Mouse (Mus musculus) stomach, embryonic 14.5 days (tissue): ENCODE results near the gene Zfyve1. TPM values are rescaled to one million over a fixed set of nuclear protein-coding genes. Genes with fewer than 3 reads are reported as not detected.
"Not testable (repeated sequence)": the region's sequence is repeated elsewhere in the genome, so short reads cannot be mapped to it uniquely, and the experiment has no call there.

Experiments
- ATAC-seq: fragments of 200-750 bp; cut with Nextera tagmentation; 2 replicates; pipeline ENCODE4 v1.8.0; 2017; ENCODE audit warnings: low read depth, moderate TSS enrichment; ENCODE audit not compliant: insufficient number of reproducible peaks, insufficient read depth, low FRiP score
- H3K27ac ChIP-seq: fragments of 300-500 bp; sonication (generic); 2 replicates; pipeline ENCODE4 v1.5.1; 2014; ENCODE audit warnings: mild to moderate bottlenecking, low read length, moderate library complexity, mixed read lengths
- H3K27me3 ChIP-seq: fragments of 300-500 bp; sonication (generic); 2 replicates; pipeline ENCODE4 v1.6.1; 2014; ENCODE audit warnings: low read length, control low read depth, mixed read lengths; ENCODE audit not compliant: control insufficient read depth, insufficient read depth
- H3K36me3 ChIP-seq: fragments of 300-500 bp; sonication (generic); 2 replicates; pipeline ENCODE4 v1.6.1; 2014; ENCODE audit warnings: mild to moderate bottlenecking, control low read depth, low read length, moderate library complexity, mixed read lengths; ENCODE audit not compliant: control insufficient read depth, insufficient read depth
- H3K4me1 ChIP-seq: fragments of 300-500 bp; sonication (generic); 2 replicates; pipeline ENCODE4 v1.6.1; 2014; ENCODE audit warnings: low read length, control low read depth, mixed read lengths; ENCODE audit not compliant: control insufficient read depth, insufficient read depth
- H3K4me2 ChIP-seq: fragments of 300-500 bp; sonication (generic); replicated peaks from 2 replicates; pipeline ENCODE4 v1.6.1; 2014; ENCODE audit warnings: low read depth, low read length, control low read depth
- H3K4me3 ChIP-seq: fragments of 300-500 bp; sonication (generic); 2 replicates; pipeline ENCODE4 v1.5.1; 2014; ENCODE audit warnings: low read depth, low read length, control low read depth
- H3K9ac ChIP-seq: fragments of 300-500 bp; sonication (generic); replicated peaks from 2 replicates; pipeline ENCODE4 v1.6.1; 2014; ENCODE audit warnings: low read depth, mild to moderate bottlenecking, control low read depth, low read length, moderate library complexity, mixed read lengths
- H3K9me3 ChIP-seq: fragments of 300-500 bp; sonication (generic); 2 replicates; pipeline ENCODE4 v1.6.1; 2016; ENCODE audit warnings: low read depth, low read length, control low read depth; ENCODE audit not compliant: control insufficient read depth
- WGBS: fragments of 180-500 bp; shearing (Covaris S2); extraction: QIAGEN DNeasy Blood & Tissue Kit; methylation state at CpG from one replicate; pipeline ENCODE4 v1.1.7; 2014; 5-methylcytosine and 5-hydroxymethylcytosine counted together
- polyA plus RNA-seq: library from polyadenylated mRNA; unstranded; fragments of >200 nt; fragmentation: Nextera tagmentation; extraction: Ambion mirVana; gene quantifications from 2 replicates; pipeline ENCODE4 v1.2.1, GENCODE M21; 2014

Gene Zfyve1
- polyA plus RNA-seq, result 15.9 and 17.5 TPM in 2 replicates

DNA sequence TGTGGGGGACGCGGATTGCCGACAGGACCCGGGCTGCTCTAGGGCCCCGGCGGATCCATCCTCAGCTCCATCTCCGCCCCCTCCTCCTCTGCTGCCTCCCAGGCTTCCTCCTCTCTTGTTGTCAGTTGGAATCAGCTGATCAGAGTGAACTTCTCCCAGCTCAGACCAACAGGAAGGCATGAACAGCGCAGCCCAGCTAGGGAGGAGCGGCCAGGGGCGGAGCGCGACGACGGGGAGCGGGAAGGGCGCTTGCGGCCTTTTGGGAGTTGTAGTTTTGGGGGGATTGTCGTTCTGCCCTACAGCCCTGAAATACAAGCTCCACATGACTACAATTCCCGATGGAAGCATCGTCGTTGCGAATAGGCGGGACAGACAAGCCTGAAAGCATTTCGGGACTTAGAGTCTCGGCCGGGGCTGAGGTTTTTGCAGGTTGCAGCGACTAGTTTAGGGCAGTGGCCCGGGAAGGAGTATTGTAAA, at the start of gene Zfyve1:
Zfyve1 (minus strand) TSS at position 198 of the 477 bp plus-strand sequence.
- H3K4me1 ChIP-seq, result no peaks in the 10 kb centered on the region
- peak within 1 kb of the TSS; percentile 94 for H3K4me3 ChIP-seq
- peaks cover 19% of the 10 kb centered on the region for H3K36me3 ChIP-seq
- peak within 1 kb of the TSS; percentile 64 for H3K4me2 ChIP-seq
- H3K27ac ChIP-seq, result peak within 1 kb of the TSS; percentile 80
- peak; percentile 98 for ATAC-seq
- H3K9me3 ChIP-seq, result no peaks in the 10 kb centered on the region
- no peaks in the 10 kb centered on the region for H3K27me3 ChIP-seq
- 1% methylated on average over 28 of the region's 28 CpGs for WGBS
- H3K9ac ChIP-seq, result peak within 1 kb of the TSS; percentile 90

DNA sequence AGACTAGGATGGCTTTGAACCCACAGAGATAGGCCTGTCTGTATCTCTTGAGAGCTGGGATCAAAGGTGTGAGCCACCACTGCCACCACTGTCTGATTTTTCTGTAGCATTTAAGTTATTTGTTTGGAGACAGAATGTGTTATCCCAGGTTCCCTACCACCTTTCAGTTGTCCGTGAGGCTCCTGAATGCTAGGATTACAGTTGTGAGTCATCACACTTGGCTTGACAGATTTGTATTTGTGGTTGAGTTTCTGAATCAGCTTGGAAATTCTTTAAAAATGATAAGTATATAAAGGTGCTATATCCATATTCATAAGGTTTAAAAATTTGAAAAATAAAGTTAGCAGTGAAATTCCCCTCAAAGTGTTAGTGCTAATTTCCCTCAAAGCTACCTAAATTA, 46.1 kb upstream of the Zfyve1 start:
- Histone ChIP-seq H3K9me3 (no peaks in the 10 kb centered on the region), H3K9ac (no peak overlapping the region), H3K36me3 (peaks cover 43% of the 10 kb centered on the region), H3K4me3 (no peak overlapping the region), H3K4me2 (no peak overlapping the region), H3K27me3 (no peaks in the 10 kb centered on the region), H3K4me1 (no peaks in the 10 kb centered on the region), H3K27ac (no peak overlapping the region)
- WGBS, result 76% methylated on average over 1 of the region's 1 CpGs
- no peak for ATAC-seq

DNA sequence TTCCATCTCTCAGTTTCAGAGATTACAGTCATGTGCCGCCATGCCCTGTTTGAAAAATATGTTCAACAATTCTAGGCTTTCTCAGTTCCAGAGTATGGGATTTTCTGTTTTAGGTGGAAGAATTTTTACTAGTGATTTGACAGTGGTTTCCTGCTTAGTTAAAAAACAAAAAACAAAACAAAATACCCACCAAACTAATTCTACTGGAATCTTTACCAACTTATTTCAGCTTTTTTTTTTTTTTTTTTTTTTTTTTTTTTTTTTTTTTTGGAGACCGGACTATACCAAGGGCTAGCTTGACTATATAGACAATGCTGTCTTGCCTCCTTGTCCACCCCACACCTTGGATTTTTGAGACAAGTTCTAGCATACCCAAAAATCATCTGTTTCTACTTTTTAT, 44.2 kb upstream of the Zfyve1 start:
- no peaks in the 10 kb centered on the region for H3K4me1 ChIP-seq
- no peaks in the 10 kb centered on the region for H3K9me3 ChIP-seq
- peaks cover 45% of the 10 kb centered on the region for H3K36me3 ChIP-seq
- H3K4me3 ChIP-seq, result no peak overlapping the region
- no peaks in the 10 kb centered on the region for H3K27me3 ChIP-seq
- H3K9ac ChIP-seq, result no peak overlapping the region
- no peak for ATAC-seq
- H3K4me2 ChIP-seq, result no peak overlapping the region
- 91% methylated on average over 2 of the region's 2 CpGs for WGBS
- no peak overlapping the region for H3K27ac ChIP-seq

DNA sequence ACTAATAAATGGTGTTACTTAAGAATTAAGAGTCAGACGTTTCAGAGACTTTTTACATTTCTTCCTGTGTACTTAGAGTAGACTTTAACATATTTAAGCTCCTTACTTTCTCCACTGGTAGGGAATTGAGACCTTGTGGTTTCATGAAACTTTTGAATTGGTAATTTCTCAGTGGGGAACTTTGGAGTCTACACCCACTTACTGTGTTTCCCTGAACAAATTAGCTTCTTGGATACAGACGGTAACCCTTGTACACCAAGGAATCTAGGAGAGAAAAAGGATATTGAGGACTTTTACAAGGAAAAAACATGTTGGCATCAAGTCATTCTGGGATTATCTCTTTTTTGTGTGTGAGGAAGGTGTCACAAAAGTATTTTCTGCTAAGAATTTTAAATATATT, 36.8 kb upstream of the Zfyve1 start:
- H3K9ac ChIP-seq, result no peak overlapping the region
- peak overlapping the region; percentile 80 for H3K4me2 ChIP-seq
- ATAC-seq, result no peak
- no peaks in the 10 kb centered on the region for H3K27me3 ChIP-seq
- H3K9me3 ChIP-seq, result no peaks in the 10 kb centered on the region
- peaks cover 21% of the 10 kb centered on the region; the same call in 1 of the 2 replicates for H3K36me3 ChIP-seq
- peaks cover 6% of the 10 kb centered on the region; the same call in 1 of the 2 replicates for H3K4me1 ChIP-seq
- peak overlapping the region; percentile 99; the same call in 1 of the 2 replicates for H3K4me3 ChIP-seq
- WGBS, result 49% methylated on average over 2 of the region's 2 CpGs
- H3K27ac ChIP-seq, result no peak overlapping the region

DNA sequence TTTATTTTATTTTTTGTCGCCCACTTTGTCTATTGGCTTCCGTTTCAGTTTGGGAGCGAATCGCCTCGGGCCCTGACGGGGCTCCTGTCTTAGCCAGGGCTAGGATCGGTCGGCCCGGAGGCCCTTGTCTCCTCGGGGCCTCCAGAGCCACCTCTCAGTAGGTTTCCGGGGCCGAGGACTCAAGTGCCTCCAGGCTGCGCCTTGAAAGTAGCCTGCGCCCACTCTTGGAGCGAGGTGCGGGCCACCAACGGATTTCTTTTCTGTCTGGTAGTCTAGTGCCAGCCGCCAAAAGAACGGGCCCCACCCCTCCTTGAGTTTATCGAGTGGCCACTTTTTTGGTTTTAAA, 35.6 kb upstream of the Zfyve1 start:
- WGBS, result under 1% methylated on average over 20 of the region's 20 CpGs

DNA sequence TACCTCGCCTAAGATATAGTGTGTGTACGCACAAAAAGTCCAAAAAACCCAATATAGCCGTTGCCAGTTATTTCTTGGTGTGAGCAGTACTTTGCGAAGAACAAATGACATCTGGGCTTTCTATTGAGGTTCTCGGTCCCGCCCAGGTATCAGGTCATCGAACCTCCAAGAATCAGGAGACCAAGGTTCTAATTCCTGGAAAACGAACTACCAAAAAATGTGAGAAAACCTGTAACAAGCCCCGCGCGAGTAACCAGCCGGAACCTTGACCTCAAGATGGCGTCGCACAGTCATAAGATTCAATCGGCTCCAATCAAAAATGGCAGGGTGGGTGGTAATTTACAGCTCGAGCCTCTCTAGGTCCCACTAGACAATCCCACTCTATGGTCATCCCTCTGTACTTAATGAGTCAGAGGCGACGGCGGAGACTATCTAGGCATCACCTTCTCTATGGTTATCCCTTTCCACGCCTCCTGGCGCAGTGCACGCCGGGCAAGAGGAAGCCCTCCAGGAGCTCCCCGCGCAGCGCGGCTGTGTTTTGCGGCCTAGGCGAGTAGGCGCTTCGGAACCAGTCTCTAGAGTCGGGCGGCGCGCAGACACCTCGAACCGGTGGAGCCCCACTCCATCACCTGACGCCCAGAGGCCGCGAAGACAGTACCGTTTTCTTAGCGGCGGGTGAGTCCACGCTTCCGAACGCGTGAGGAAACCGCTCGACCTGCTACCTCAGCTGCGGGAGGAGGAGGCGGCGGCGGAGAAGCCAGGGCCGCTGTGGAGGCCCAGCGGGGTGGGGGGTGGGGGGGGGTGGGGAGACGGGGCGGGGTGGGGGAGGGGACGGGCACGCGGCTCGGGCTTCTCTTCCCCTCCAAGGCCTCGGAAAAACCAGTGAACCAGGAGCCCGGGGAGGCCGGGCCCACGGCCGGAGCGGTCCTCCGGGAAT, 35.0 kb upstream of the Zfyve1 start:
- Histone ChIP-seq H3K27ac (peak overlapping the region; percentile 97), H3K9ac (peak overlapping the region; percentile 96), H3K9me3 (no peaks in the 10 kb centered on the region), H3K4me1 (peaks cover 6% of the 10 kb centered on the region; the same call in 1 of the 2 replicates), H3K4me3 (peak overlapping the region; percentile 99), H3K4me2 (peak overlapping the region; percentile 80), H3K27me3 (no peaks in the 10 kb centered on the region), H3K36me3 (peaks cover 17% of the 10 kb centered on the region; the same call in 1 of the 2 replicates)
- under 1% methylated on average over 64 of the region's 68 CpGs for WGBS
- peak; percentile 100 for ATAC-seq

More for the DNA sequence above, 35.6 kb upstream of the Zfyve1 start:
- Histone ChIP-seq H3K9ac (peak overlapping the region; percentile 96), H3K9me3 (no peaks in the 10 kb centered on the region), H3K27me3 (no peaks in the 10 kb centered on the region), H3K36me3 (peaks cover 17% of the 10 kb centered on the region; the same call in 1 of the 2 replicates), H3K4me2 (peak overlapping the region; percentile 80), H3K27ac (peak overlapping the region; percentile 97), H3K4me3 (peak overlapping the region; percentile 99), H3K4me1 (peaks cover 6% of the 10 kb centered on the region; the same call in 1 of the 2 replicates)
- 0 out of 2 replicates have a peak, but pooled peaks have one; percentile 20 for ATAC-seq

DNA sequence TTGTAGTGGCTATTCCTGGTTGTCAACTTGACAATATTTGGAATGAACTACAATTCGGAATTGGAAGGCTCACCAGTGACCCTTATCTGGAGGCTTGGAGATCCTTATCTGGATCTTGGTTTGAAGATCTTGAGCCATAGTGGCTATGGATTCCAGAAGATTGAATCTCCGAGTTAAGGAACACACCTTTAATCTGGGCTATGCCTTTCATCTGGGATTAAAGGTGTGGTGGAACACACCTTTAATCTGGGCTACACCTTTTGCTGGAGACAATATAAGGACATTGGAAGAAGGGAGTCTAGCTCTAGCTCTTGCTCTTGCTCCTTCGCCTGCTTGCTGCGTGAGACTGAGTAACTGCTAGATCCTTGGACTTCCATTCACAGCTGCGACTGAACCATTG, 33.9 kb upstream of the Zfyve1 start, which contains the start of gene Rbm25:
Rbm25 (plus strand) TSS at position 301 of the 400 bp plus-strand sequence.
- Histone ChIP-seq H3K27ac (peak within 1 kb of the TSS; percentile 97), H3K4me3 (peak within 1 kb of the TSS; percentile 99), H3K9ac (peak within 1 kb of the TSS; percentile 96), H3K4me2 (peak within 1 kb of the TSS; percentile 59)
- not testable (repeated sequence) for H3K9me3 ChIP-seq, ATAC-seq, H3K36me3 ChIP-seq, H3K4me1 ChIP-seq, H3K27me3 ChIP-seq
- WGBS, result no CpG with 5 or more reads among the region's 5 CpGs

DNA sequence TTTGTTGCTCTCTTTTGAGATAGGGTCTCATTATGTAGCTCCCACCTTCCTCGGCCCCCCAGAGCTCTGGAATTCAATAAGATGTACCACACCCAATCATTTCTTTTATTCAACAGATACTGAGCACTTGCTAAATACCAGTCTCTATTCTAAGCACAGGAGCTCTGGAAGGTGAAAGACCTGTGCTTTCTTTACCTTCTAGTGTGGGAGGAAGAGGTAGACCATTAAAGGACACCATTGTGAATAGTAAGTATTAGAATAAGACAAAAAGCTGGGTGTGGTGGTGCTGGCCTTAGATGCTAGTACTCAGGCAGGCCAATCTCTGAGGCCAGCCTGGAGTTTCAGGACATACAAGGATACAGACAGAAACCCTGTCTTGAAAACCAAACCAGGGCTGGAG, 27.3 kb upstream of the Zfyve1 start:
- no peak overlapping the region for H3K27ac ChIP-seq
- 86% methylated on average over 1 of the region's 1 CpGs for WGBS
- H3K36me3 ChIP-seq, result no peaks in the 10 kb centered on the region
- H3K4me3 ChIP-seq, result no peak overlapping the region
- no peak overlapping the region for H3K9ac ChIP-seq
- no peak overlapping the region for H3K4me2 ChIP-seq
- H3K27me3 ChIP-seq, result no peaks in the 10 kb centered on the region
- no peak for ATAC-seq
- H3K9me3 ChIP-seq, result no peaks in the 10 kb centered on the region
- no peaks in the 10 kb centered on the region for H3K4me1 ChIP-seq
